Mouse (Mus musculus): ENCODE data around the gene Atxn7l1.

DNA sequence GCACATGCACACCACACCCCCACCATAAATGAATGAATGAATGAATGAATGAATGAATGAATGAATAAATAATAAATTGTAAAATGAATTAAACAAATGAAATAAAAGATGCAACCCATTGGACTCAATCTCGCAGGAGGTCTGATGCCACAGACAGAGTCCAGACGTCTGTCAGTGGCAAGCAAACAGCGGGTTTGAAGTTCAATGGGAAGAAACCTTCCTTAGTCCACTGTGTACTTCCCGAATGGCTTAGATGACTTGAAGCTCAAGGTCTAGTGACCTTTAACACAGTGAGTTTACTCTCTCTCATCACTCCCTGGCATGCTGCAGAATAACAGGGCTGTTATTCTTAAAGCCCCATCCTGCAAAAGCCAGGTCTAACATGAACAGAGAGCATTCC, 57.8 kb downstream of the Atxn7l1 start:
- TF ChIP-seq CTCF (IDR thresholded peaks at IDR 0.05; ENCODE audit: borderline replicate concordance, control insufficient read depth, extremely low read depth, insufficient read depth, low read length, poor library complexity) (no peak), POLR2A (IDR thresholded peaks at IDR 0.05; ENCODE audit: control insufficient read depth, extremely low read depth, insufficient read depth, low read length, poor library complexity) (no peak)
